ENCODE assay signal across 23 mouse cellular contexts in genomic region chr17:89681798-89682197, GRCm38 (mm10).
DNase-seq lines count a peak whose midpoint lies in the region; ATAC-seq lines count a peak whose summit lies in the region.
"Had no signal": no experiment of that assay in that cellular context is flagged by ENCODE, and none has a peak within 500 bp of the region (broad histone marks: within the 10 kb centered on the region; RNA-seq: fewer than 3 reads in every experiment).

No protein-coding gene starts in this region.

- ATAC-seq in limb, embryonic 11.5 days (ENCODE audit: insufficient number of reproducible peaks, low FRiP score, low TSS enrichment, low read depth): peak; percentile 62; the same call in 1 of the 2 replicates
- peak; percentile 54; the same call in 1 of the 2 replicates for ATAC-seq in limb, embryonic 13.5 days (ENCODE audit: low FRiP score, low read depth)
- ATAC-seq: forebrain, embryonic 14.5 days; forebrain, embryonic 16.5 days had no signal

- WGBS in limb, embryonic 11.5 days: 74% methylated on average over 3 of the region's 3 CpGs
- 87% methylated on average over 3 of the region's 3 CpGs for WGBS in limb, embryonic 10.5 days
- WGBS in limb, embryonic 13.5 days: 50% methylated on average over 3 of the region's 3 CpGs

- H3K27ac ChIP-seq in limb, embryonic 11.5 days (replicated peaks; ENCODE audit: low read depth, low read length): no peak overlapping the region
- no peak overlapping the region for H3K27ac ChIP-seq in limb, embryonic 10.5 days
- no peak overlapping the region for H3K27ac ChIP-seq in limb, embryonic 13.5 days
- H3K27ac ChIP-seq: embryonic facial prominence, embryonic 12.5 days; embryonic facial prominence, embryonic 15.5 days; forebrain, embryonic 10.5 days; forebrain, embryonic 12.5 days had no signal

- H3K4me3 ChIP-seq in limb, embryonic 11.5 days (ENCODE audit: low read depth, low read length): no peak overlapping the region
- no peak overlapping the region for H3K4me3 ChIP-seq in limb, embryonic 10.5 days
- no peak overlapping the region for H3K4me3 ChIP-seq in limb, embryonic 13.5 days
- H3K4me3 ChIP-seq: embryonic facial prominence, embryonic 12.5 days; embryonic facial prominence, embryonic 15.5 days; erythroblast, embryonic 14.5 days; forebrain, embryonic 10.5 days; forebrain, embryonic 12.5 days had no signal

- H3K4me2 ChIP-seq in limb, embryonic 11.5 days (ENCODE audit: low read depth, severe bottlenecking): no peak overlapping the region
- H3K4me2 ChIP-seq in limb, embryonic 13.5 days (replicated peaks): no peak overlapping the region
- H3K4me2 ChIP-seq: embryonic facial prominence, embryonic 12.5 days; embryonic facial prominence, embryonic 15.5 days; forebrain, embryonic 12.5 days had no signal

- no peak for DNase-seq in limb, embryonic 11.5 days (ENCODE audit: low spot score)
- no peak for DNase-seq in limb, embryonic 10.5 days (ENCODE audit: low spot score)
- DNase-seq in forelimb bud, embryonic 11.5 days (ENCODE audit: low read depth, low spot score): peak; percentile 20
- DNase-seq in layer of hippocampus, adult 9-10 months (ENCODE audit: low spot score): no peak
- DNase-seq in thymus, postnatal 10 days (ENCODE audit: low spot score in 2 of 2): no peak
- DNase-seq: adrenal gland, adult 2 months; adrenal gland, postnatal 10 days; adrenal gland, postnatal 25 days; cerebellum, adult 11 months; cerebellum, adult 18-20 months; cerebellum, adult 8-10 months; cerebellum, adult 9-11 months; cerebellum, postnatal 14 days; cerebellum, postnatal 36 days; embryo, embryonic 11 days had no signal

- H3K36me3 ChIP-seq in limb, embryonic 11.5 days (ENCODE audit: control insufficient read depth, insufficient read depth, low read length): no peaks in the 10 kb centered on the region
- H3K36me3 ChIP-seq in limb, embryonic 10.5 days: no peaks in the 10 kb centered on the region
- H3K36me3 ChIP-seq in limb, embryonic 13.5 days: no peaks in the 10 kb centered on the region
- H3K36me3 ChIP-seq: embryonic facial prominence, embryonic 12.5 days; embryonic facial prominence, embryonic 15.5 days; forebrain, embryonic 10.5 days; forebrain, embryonic 12.5 days had no signal

- no peaks in the 10 kb centered on the region for H3K27me3 ChIP-seq in limb, embryonic 11.5 days (ENCODE audit: control insufficient read depth, insufficient read depth, low read length)
- H3K27me3 ChIP-seq in limb, embryonic 10.5 days (ENCODE audit: low read depth, poor library complexity, severe bottlenecking): no peaks in the 10 kb centered on the region
- no peaks in the 10 kb centered on the region for H3K27me3 ChIP-seq in limb, embryonic 13.5 days
- H3K27me3 ChIP-seq: embryonic facial prominence, embryonic 12.5 days; embryonic facial prominence, embryonic 15.5 days; forebrain, embryonic 12.5 days had no signal

- no peaks in the 10 kb centered on the region for H3K9me3 ChIP-seq in limb, embryonic 11.5 days (ENCODE audit: control insufficient read depth, low read length)
- no peaks in the 10 kb centered on the region for H3K9me3 ChIP-seq in limb, embryonic 10.5 days (replicated peaks)
- H3K9me3 ChIP-seq in limb, embryonic 13.5 days: no peaks in the 10 kb centered on the region
- H3K9me3 ChIP-seq: embryonic facial prominence, embryonic 12.5 days; embryonic facial prominence, embryonic 15.5 days; forebrain, embryonic 10.5 days; forebrain, embryonic 12.5 days had no signal

- no peaks in the 10 kb centered on the region for H3K4me1 ChIP-seq in limb, embryonic 11.5 days (ENCODE audit: control insufficient read depth, insufficient read depth, low read length)
- H3K4me1 ChIP-seq in limb, embryonic 10.5 days: no peaks in the 10 kb centered on the region
- H3K4me1 ChIP-seq in limb, embryonic 13.5 days: no peaks in the 10 kb centered on the region
- H3K4me1 ChIP-seq: embryonic facial prominence, embryonic 12.5 days; embryonic facial prominence, embryonic 15.5 days; forebrain, embryonic 10.5 days; forebrain, embryonic 12.5 days had no signal

- no peak overlapping the region for H3K9ac ChIP-seq in limb, embryonic 11.5 days (ENCODE audit: low read length)
- H3K9ac ChIP-seq in limb, embryonic 13.5 days: no peak overlapping the region
- H3K9ac ChIP-seq: embryonic facial prominence, embryonic 12.5 days; embryonic facial prominence, embryonic 15.5 days; forebrain, embryonic 12.5 days had no signal
